Mouse (Mus musculus) forebrain, embryonic 16.5 days (tissue): ENCODE data around the gene Chd2. TPM values are rescaled to one million over a fixed set of nuclear protein-coding genes. Genes with fewer than 3 reads are reported as not detected.

Experiments
- ATAC-seq: fragments of 200-750 bp; cut with Nextera tagmentation; 2 replicates; pipeline ENCODE4 v1.8.0; 2017; ENCODE audit warnings: mild to moderate bottlenecking, moderate library complexity
- H3K27ac ChIP-seq: fragments of 300-500 bp; sonication (generic); 2 replicates; pipeline ENCODE4 v1.5.1; 2014; ENCODE audit warnings: low read length, control low read depth
- H3K27me3 ChIP-seq: fragments of 300-500 bp; sonication (generic); replicated peaks from 2 replicates; pipeline ENCODE4 v1.6.1; 2014; ENCODE audit warnings: low read length; ENCODE audit not compliant: control insufficient read depth, insufficient read depth
- H3K36me3 ChIP-seq: fragments of 300-500 bp; sonication (generic); 2 replicates; pipeline ENCODE4 v1.6.1; 2014; ENCODE audit not compliant: control insufficient read depth, insufficient read depth
- H3K4me1 ChIP-seq: fragments of 300-500 bp; sonication (generic); replicated peaks from 2 replicates; pipeline ENCODE4 v1.6.1; 2014; ENCODE audit warnings: low read length; ENCODE audit not compliant: control insufficient read depth, insufficient read depth
- H3K4me2 ChIP-seq: fragments of 300-500 bp; sonication (generic); 2 replicates; pipeline ENCODE4 v1.6.1; 2014; ENCODE audit warnings: mild to moderate bottlenecking, low read length, control low read depth
- H3K4me3 ChIP-seq: fragments of 300-500 bp; sonication (generic); replicated peaks from 2 replicates; pipeline ENCODE4 v1.5.1; 2014; ENCODE audit warnings: mild to moderate bottlenecking, low read length, control low read depth
- H3K9ac ChIP-seq: fragments of 300-500 bp; sonication (generic); replicated peaks from 2 replicates; pipeline ENCODE4 v1.6.1; 2014; ENCODE audit warnings: low read depth, low read length, control low read depth
- H3K9me3 ChIP-seq: fragments of 300-500 bp; sonication (generic); 2 replicates; pipeline ENCODE4 v1.6.1; 2016; ENCODE audit warnings: low read length; ENCODE audit not compliant: control insufficient read depth
- WGBS: fragments of 180-500 bp; shearing (Covaris S2); extraction: QIAGEN DNeasy Blood & Tissue Kit; methylation state at CpG from one replicate; pipeline ENCODE4 v1.1.7; 2014; 5-methylcytosine and 5-hydroxymethylcytosine counted together
- polyA plus RNA-seq: library from polyadenylated mRNA; unstranded; fragments of >200 nt; fragmentation: Nextera tagmentation; extraction: Ambion mirVana; gene quantifications from 2 replicates; pipeline ENCODE4 v1.2.1, GENCODE M21; 2015

The Chd2 gene
- polyA plus RNA-seq, 1 experiment from 2014 or later = 60.2 TPM

GRCm38 (mm10) chr7:73400051-73400916, 141.3 kb downstream of the Chd2 start:
- Histone ChIP-seq H3K27me3 (no peaks in the 10 kb centered on the region), H3K4me3 (peak overlapping the region; percentile 39), H3K9me3 (no peaks in the 10 kb centered on the region), H3K9ac (peak overlapping the region; percentile 48), H3K27ac (peak overlapping the region; percentile 64; the same call in 1 of the 2 replicates), H3K4me2 (peak overlapping the region; percentile 72), H3K4me1 (peaks cover 39% of the 10 kb centered on the region), H3K36me3 (no peaks in the 10 kb centered on the region)
- ATAC-seq = peak; percentile 76
- 4% methylated on average over 20 of the region's 20 CpGs for WGBS

GRCm38 (mm10) chr7:73399501-73400044, 142.1 kb downstream of the Chd2 start:
- under 1% methylated on average over 19 of the region's 19 CpGs for WGBS
- Histone ChIP-seq H3K27ac (peak overlapping the region; percentile 66), H3K27me3 (no peaks in the 10 kb centered on the region), H3K9ac (peak overlapping the region; percentile 48), H3K4me2 (peak overlapping the region; percentile 72), H3K4me1 (peaks cover 39% of the 10 kb centered on the region), H3K9me3 (no peaks in the 10 kb centered on the region), H3K4me3 (peak overlapping the region; percentile 39), H3K36me3 (no peaks in the 10 kb centered on the region)
- peak; percentile 73 for ATAC-seq

- 4% methylated on average over 19 of the region's 19 CpGs for WGBS
- H3K4me1 ChIP-seq = peaks cover 41% of the 10 kb centered on the region
- ATAC-seq = no peak; the same call in 1 of the 2 replicates
Measured at GRCm38 (mm10) chr7:73398806-73399442, 142.7 kb downstream of the Chd2 start.

GRCm38 (mm10) chr7:73398319-73398718, 143.3 kb downstream of the Chd2 start:
- H3K4me3 ChIP-seq = no peak overlapping the region
- no peaks in the 10 kb centered on the region for H3K9me3 ChIP-seq
- ATAC-seq = peak; percentile 31; the same call in 1 of the 2 replicates
- 4% methylated on average over 11 of the region's 11 CpGs for WGBS
- H3K9ac ChIP-seq = peak overlapping the region; percentile 16; the same call in 1 of the 2 replicates
- H3K4me2 ChIP-seq = peak overlapping the region; percentile 72
- no peaks in the 10 kb centered on the region for H3K27me3 ChIP-seq
- peaks cover 44% of the 10 kb centered on the region for H3K4me1 ChIP-seq
- no peaks in the 10 kb centered on the region for H3K36me3 ChIP-seq
- H3K27ac ChIP-seq = no peak overlapping the region

More at GRCm38 (mm10) chr7:73398806-73399442, 142.7 kb downstream of the Chd2 start:
- Histone ChIP-seq H3K27ac (peak overlapping the region; percentile 66), H3K36me3 (no peaks in the 10 kb centered on the region), H3K4me2 (peak overlapping the region; percentile 72), H3K4me3 (peak overlapping the region; percentile 39), H3K9ac (peak overlapping the region; percentile 48), H3K27me3 (no peaks in the 10 kb centered on the region), H3K9me3 (no peaks in the 10 kb centered on the region)

GRCm38 (mm10) chr7:73394013-73394409, 147.6 kb downstream of the Chd2 start:
- no peak overlapping the region; the same call in 1 of the 2 replicates for H3K9ac ChIP-seq
- no peaks in the 10 kb centered on the region for H3K27me3 ChIP-seq
- peak overlapping the region; percentile 62 for H3K4me3 ChIP-seq
- no peaks in the 10 kb centered on the region for H3K36me3 ChIP-seq
- no peak for ATAC-seq
- H3K9me3 ChIP-seq = no peaks in the 10 kb centered on the region
- 20% methylated on average over 4 of the region's 4 CpGs for WGBS
- peak overlapping the region; percentile 89 for H3K4me2 ChIP-seq
- peak overlapping the region; percentile 10; the same call in 1 of the 2 replicates for H3K27ac ChIP-seq
- peaks cover 59% of the 10 kb centered on the region for H3K4me1 ChIP-seq

GRCm38 (mm10) chr7:73393307-73394012, 148.2 kb downstream of the Chd2 start:
- peak overlapping the region; percentile 10; the same call in 1 of the 2 replicates for H3K27ac ChIP-seq
- no peak for ATAC-seq
- H3K9ac ChIP-seq = peak overlapping the region; percentile 25
- 24% methylated on average over 9 of the region's 9 CpGs for WGBS
- H3K4me2 ChIP-seq = peak overlapping the region; percentile 89
- no peaks in the 10 kb centered on the region for H3K9me3 ChIP-seq
- peaks cover 54% of the 10 kb centered on the region for H3K4me1 ChIP-seq
- H3K27me3 ChIP-seq = no peaks in the 10 kb centered on the region
- H3K4me3 ChIP-seq = peak overlapping the region; percentile 62
- H3K36me3 ChIP-seq = no peaks in the 10 kb centered on the region

GRCm38 (mm10) chr7:73392359-73392758, 149.3 kb downstream of the Chd2 start:
- peak overlapping the region; percentile 62 for H3K4me3 ChIP-seq
- ATAC-seq = no peak
- H3K4me2 ChIP-seq = peak overlapping the region; percentile 89
- no peaks in the 10 kb centered on the region for H3K9me3 ChIP-seq
- H3K27me3 ChIP-seq = no peaks in the 10 kb centered on the region
- H3K27ac ChIP-seq = peak overlapping the region; percentile 61
- 2% methylated on average over 9 of the region's 9 CpGs for WGBS
- peak overlapping the region; percentile 53 for H3K9ac ChIP-seq
- H3K36me3 ChIP-seq = no peaks in the 10 kb centered on the region
- peaks cover 46% of the 10 kb centered on the region for H3K4me1 ChIP-seq

- under 1% methylated on average over 39 of the region's 39 CpGs for whole genome bisulfite sequencing
- peaks cover 52% of the 10 kb centered on the region for H3K4me1 ChIP-seq
Measured at GRCm38 (mm10) chr7:73391518-73392321, 149.9 kb downstream of the Chd2 start.

More at GRCm38 (mm10) chr7:73391518-73392321, 149.9 kb downstream of the Chd2 start:
- H3K27ac ChIP-seq = peak overlapping the region; percentile 76
- H3K4me3 ChIP-seq = peak overlapping the region; percentile 62
- no peaks in the 10 kb centered on the region for H3K27me3 ChIP-seq
- peak; percentile 35 for ATAC-seq
- peak overlapping the region; percentile 72 for H3K9ac ChIP-seq
- no peaks in the 10 kb centered on the region for H3K9me3 ChIP-seq
- H3K36me3 ChIP-seq = no peaks in the 10 kb centered on the region
- H3K4me2 ChIP-seq = peak overlapping the region; percentile 89
